Mouse (Mus musculus) effector memory CD4-positive, alpha-beta T cell, adult 7 months (primary cell): Measurements from ENCODE around the gene Msantd2. TPM values are rescaled to one million over a fixed set of nuclear protein-coding genes. Genes with fewer than 3 reads are reported as not detected.

ENCODE experiments used
- polyA plus RNA-seq: library from polyadenylated mRNA; unstranded; fragments of 100-300 nt; shearing (Covaris generic); gene quantifications from one replicate; pipeline ENCODE4 v1.2.1, GENCODE M21; 2017

Gene Msantd2
- 36.0 TPM for polyA plus RNA-seq

DNA sequence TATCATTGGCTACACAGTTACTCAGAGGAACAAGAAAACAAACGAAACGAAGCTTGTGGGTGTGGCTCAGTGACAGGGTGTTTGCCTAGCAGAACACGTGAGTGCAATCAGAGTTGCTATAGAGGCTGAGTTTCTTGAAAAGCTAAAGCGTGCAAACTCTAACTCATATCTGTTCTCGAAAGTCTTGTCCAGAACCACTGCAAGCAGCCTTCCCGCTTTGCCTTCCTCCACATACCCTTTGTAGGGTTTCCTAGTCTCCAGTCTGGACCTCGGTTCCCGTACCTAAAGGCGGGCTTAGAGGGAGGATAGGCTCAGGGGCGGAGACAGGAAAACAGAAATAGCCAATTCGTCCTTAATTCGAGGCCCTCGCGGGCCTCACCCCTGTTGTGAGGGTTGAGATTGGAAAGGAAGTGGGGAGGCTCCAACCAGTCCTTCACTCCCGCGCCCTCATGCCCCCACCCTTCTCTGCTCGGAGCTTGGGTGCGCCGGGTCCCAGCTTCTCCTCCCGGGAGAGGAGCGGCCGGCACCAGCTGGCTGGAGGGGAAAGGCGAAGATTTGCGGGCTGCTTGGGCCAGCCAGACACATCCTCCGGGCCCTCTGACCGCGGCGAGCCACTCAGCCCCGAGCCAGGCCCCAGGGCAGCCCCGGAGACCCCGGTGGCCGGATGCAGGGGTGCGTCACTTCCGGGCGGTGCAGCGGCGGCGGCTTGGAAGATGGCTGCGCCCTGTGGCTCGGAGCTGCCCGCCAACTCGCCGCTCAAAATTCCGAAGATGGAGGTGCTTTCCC is at the start of gene Msantd2:
TSS of gene Msantd2 (plus strand) at position 709 of the 786 bp plus-strand sequence.

DNA sequence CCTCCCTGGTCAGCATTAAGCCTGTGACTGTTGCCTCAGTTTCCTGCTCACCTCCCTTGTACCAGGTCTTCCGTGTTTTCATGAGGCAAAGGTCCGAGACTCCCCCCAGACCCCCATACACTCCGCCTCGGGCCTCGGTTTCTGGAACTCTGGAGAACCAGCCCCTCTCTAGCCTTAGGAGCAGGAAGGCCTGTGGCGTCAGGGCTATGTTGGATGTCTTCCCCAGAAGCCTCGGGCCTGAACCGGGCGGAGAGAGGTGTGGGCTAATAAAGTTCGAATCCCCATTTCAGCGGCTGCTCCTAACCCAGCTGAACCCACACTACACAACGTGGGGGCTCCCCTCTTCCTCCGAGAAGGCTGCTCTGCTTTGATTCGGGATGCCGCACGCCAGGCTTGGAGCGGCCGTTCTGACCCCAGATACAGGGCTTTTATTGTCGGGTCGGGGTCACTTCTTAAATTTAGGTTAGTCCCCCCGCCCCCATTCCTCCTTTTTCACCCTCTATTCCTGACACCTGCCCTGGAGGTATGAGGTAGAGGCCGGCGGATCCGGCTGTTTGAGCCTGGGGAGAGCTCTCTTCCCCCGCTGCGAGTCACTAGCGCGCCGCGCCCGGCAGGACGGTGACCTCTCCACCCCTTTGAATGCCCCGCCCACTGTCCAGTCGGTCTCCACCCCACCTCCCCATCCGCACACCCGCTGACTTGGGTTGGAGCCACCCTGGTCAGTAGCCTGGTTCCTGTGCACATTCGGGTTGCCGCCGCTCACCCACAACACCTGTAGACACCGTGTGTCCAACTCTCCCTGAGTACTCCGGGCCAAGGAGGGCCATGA is 38.5 kb downstream of the Msantd2 start, which contains the start of gene Esam:
TSS of gene Esam (plus strand) at position 683 of the 829 bp plus-strand sequence.

DNA sequence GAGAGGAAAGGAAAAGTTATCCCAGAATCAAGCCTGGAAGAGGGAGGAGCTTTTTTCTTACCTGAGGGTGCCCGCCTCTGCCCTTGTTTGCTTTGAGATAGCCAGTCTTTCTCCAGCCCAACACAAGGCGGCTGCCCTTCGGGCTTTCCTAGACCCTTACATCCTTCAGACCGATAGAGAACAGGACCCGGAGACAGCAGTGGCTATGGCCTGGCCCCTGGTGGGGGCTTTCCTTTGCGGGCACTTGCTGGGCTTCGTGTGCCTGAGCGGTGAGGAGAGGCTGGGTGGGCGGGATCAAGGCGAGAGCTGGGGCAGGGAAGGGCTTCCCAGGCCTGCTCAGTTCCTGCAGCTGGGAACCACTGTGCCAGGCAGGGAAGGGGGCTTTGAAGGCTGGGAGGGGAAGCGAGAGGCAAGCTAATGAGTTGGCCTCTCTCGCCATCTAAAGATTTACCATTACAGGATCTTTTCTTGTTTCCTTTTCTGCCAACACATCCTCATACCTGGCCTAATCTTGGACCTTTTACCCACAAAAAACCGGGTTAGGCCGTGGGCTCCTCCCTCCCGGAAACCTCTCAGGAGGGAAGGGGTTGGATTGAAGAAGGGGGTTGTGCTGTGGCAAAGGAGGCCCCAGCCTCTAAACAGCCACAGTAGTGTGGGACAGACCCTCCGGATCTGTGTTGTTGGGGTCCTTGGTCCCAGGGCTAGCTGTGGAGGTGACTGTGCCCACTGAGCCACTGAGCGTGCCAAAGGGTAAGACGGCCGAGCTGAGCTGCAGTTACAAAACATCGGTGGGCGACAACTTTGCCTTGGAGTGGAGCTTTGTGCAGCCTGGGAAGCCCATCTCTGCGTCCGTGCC is 50.3 kb downstream of the Msantd2 start, which contains the start of gene Vsig2:
TSS of gene Vsig2 (plus strand) at position 86 of the 856 bp plus-strand sequence.

DNA sequence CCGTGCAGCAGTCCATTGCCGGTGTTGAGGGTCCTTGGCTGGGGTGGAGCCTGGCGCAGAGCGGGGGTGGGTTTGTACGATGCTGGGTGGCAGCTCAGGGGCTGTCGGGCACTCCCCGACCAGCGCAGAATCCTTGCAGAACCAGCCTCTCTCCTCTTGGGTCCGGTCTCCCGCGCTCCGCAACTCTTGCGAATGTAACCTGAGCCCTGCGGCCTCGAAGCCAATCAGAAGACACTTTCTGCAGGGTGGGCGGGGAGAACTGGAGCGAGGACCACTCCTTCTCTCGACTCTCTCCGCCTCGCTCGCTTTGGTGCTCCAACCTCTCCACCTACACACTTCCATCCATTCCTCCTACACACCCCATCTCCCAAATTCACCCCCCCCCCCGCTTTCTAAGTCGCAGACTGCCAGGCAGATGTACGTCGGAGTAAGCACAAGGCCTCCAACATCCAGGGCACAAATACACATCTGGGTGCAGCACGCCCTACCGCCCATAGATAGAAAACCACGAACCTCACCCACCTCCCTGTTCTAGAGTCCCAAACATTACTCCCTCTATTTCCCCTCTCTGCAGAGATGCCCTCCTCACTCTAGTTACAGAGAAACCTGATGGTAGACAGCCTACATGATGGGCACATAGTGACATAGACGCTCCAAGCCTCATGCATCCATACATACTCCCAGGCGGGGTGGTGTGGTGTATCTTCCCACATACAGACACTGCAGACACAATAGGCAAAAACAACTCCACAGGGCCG is 63.6 kb downstream of the Msantd2 start, which contains the start of gene Nrgn:
TSS of gene Nrgn (minus strand) at position 369 of the 758 bp plus-strand sequence.

DNA sequence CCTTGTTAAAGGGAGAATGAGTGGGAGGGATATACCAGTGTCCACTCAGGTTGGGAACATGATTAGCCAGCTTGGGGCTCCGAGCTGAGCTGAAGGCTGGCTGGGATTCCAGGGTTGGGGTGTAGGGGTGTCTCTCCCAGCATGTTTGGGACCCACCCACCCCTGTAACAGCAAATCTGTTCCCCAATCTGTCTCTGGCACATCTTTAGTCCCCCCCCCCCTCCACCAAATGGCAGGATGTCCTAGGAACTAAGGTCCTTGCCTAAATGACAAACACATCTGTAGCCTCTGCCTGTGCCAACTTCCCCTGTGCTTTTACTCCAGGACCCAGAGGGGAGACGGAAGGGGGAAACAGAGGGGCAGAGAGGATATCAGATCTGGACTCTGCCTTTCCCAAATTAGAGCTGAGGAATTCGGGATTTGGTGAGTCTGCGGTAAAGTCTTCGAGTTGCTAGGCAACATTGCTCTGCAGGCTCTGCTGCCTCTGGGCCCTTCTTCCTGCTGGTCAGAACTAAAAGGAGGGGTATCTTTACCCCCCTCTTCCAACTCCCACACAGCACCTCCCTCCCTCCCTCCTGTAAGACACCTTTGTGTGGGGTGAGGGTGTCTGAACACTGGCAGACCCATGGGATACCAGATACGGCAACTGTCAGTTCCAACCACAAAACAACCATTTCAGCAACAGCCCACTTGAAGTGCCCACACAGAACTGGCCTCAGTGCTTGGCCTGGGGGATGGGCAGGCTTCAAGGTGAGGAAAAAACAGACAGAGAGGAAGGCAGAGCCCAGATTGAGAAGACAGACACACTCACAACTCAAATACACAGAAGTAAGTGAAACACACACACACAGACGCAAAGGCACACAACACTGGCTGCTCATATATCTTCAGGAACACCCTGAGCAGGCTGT is 66.0 kb downstream of the Msantd2 start, which contains the start of gene Siae:
TSS of gene Siae (plus strand) at position 861 of the 911 bp plus-strand sequence.

Other genes starting within 250 kb of the Msantd2 start
- gene Slc37a2, start 233.6 kb upstream of the Msantd2 start, polyA plus RNA-seq: 3.6 TPM
- gene Ccdc15, start 140.9 kb upstream of the Msantd2 start, polyA plus RNA-seq: 7.0 TPM
- gene Hepacam, start 122.0 kb upstream of the Msantd2 start, polyA plus RNA-seq: not detected
- gene Robo4, start 87.4 kb upstream of the Msantd2 start, polyA plus RNA-seq: not detected
- 0.43 TPM for gene Robo3, start 56.1 kb upstream of the Msantd2 start, polyA plus RNA-seq
- gene Esam, start 38.8 kb downstream of the Msantd2 start, polyA plus RNA-seq: not detected
- gene Vsig2, start 49.9 kb downstream of the Msantd2 start, polyA plus RNA-seq: 0.69 TPM
- 0.44 TPM for gene Nrgn, start 63.6 kb downstream of the Msantd2 start, polyA plus RNA-seq
- gene Siae, start 66.4 kb downstream of the Msantd2 start, polyA plus RNA-seq: 11.1 TPM
- not detected for gene Spa17, start 124.4 kb downstream of the Msantd2 start, polyA plus RNA-seq
- gene Tbrg1, start 168.0 kb downstream of the Msantd2 start, polyA plus RNA-seq: 141 TPM
- 0.44 TPM for gene Panx3, start 179.9 kb downstream of the Msantd2 start, polyA plus RNA-seq
- 0.27 TPM for gene Olfr160, start 226.9 kb downstream of the Msantd2 start, polyA plus RNA-seq